Mouse (Mus musculus) E14TG2a.4 (cell line): ENCODE data around the gene Wfdc6a.
"Not testable (repeated sequence)": the region's sequence is repeated elsewhere in the genome, so short reads cannot be mapped to it uniquely, and the experiment has no call there.

Experiments used
- CTCF ChIP-seq: conservative IDR thresholded peaks from 2 replicates; pipeline ENCODE4 v1.5.1; 2014; ENCODE audit warnings: low read length
- NANOG ChIP-seq: IDR thresholded peaks from 2 replicates; pipeline ENCODE4 v1.6.1; 2014; ENCODE audit warnings: borderline replicate concordance, low read length, mixed read lengths
- POU5F1 ChIP-seq: IDR thresholded peaks from 2 replicates; pipeline ENCODE4 v1.6.1; 2014; ENCODE audit warnings: low read length, borderline replicate concordance

- not testable (repeated sequence) for TF ChIP-seq CTCF, NANOG, POU5F1
Observed at GRCm38 (mm10) chr2:164585025-164585725, at the start of gene Wfdc6a.
